Mouse (Mus musculus) small intestine, adult 2 months (tissue): ENCODE results near the gene Cyp27b1. TPM values are rescaled to one million over a fixed set of nuclear protein-coding genes. Genes with fewer than 3 reads are reported as not detected.

Experiments
- H3K27ac ChIP-seq: fragments of 200-500 bp; 2 replicates; pipeline ENCODE4 v1.5.1; 2012; ENCODE audit warnings: low read depth, low read length, control low read depth, inconsistent platforms; ENCODE audit not compliant: insufficient read depth
- H3K27me3 ChIP-seq: fragments of 200-500 bp; 2 replicates; pipeline ENCODE4 v1.6.1; 2012; ENCODE audit warnings: mild to moderate bottlenecking, moderate library complexity, low read length, inconsistent platforms; ENCODE audit not compliant: control insufficient read depth, insufficient read depth
- H3K36me3 ChIP-seq: fragments of 200-500 bp; 2 replicates; pipeline ENCODE4 v1.6.1; 2012; ENCODE audit warnings: mild to moderate bottlenecking, low read length, control low read depth, inconsistent platforms; ENCODE audit not compliant: control insufficient read depth, insufficient read depth
- H3K4me1 ChIP-seq: fragments of 200-500 bp; 2 replicates; pipeline ENCODE4 v1.6.1; 2012; ENCODE audit warnings: low read length, inconsistent platforms, mixed read lengths; ENCODE audit not compliant: control insufficient read depth, insufficient read depth, insufficient read length
- H3K4me3 ChIP-seq: fragments of 200-500 bp; 2 replicates; pipeline ENCODE4 v1.5.1; 2012; ENCODE audit warnings: low read depth, mild to moderate bottlenecking, control low read depth, inconsistent platforms, low read length, moderate library complexity
- CTCF ChIP-seq: fragments of 200-500 bp; IDR thresholded peaks from 2 replicates; pipeline ENCODE4 v1.5.1; 2012; ENCODE audit warnings: low read depth, mild to moderate bottlenecking, control low read depth, inconsistent platforms, low read length, moderate library complexity, mixed read lengths; ENCODE audit not compliant: insufficient replicate concordance, insufficient read length; ENCODE audit errors: extremely low read depth
- POLR2A ChIP-seq: fragments of 200-500 bp; IDR thresholded peaks from 2 replicates; pipeline ENCODE4 v1.6.1; 2012; ENCODE audit warnings: low read depth, mild to moderate bottlenecking, control low read depth, inconsistent platforms, low read length, moderate library complexity
- WGBS: fragments of 180-500 bp; shearing (Covaris S2); methylation state at CpG from one replicate; pipeline ENCODE4 v1.1.7; 2018; 5-methylcytosine and 5-hydroxymethylcytosine counted together
- polyA plus RNA-seq: library from polyadenylated mRNA; depleted of rRNA; stranded (reverse); fragments of >200 nt; gene quantifications from 2 replicates; pipeline ENCODE4 v1.2.3, GENCODE M21; 2012

Cyp27b1 gene
- polyA plus RNA-seq, 1 experiment = 0.22 TPM

- WGBS = 23% methylated on average over 8 of the region's 8 CpGs
- no peak overlapping the region for H3K4me3 ChIP-seq
- TF ChIP-seq POLR2A (no peak), CTCF (no peak)
- peaks cover 42% of the 10 kb centered on the region for H3K27me3 ChIP-seq
- no peak overlapping the region for H3K27ac ChIP-seq
- peaks cover 15% of the 10 kb centered on the region for H3K4me1 ChIP-seq
- no peaks in the 10 kb centered on the region for H3K36me3 ChIP-seq
Measured at GRCm38 (mm10) chr10:127081996-127082620, 34.1 kb downstream of the Cyp27b1 start.

- WGBS = 58% methylated on average over 8 of the region's 8 CpGs
- TF ChIP-seq POLR2A = no peak
- TF ChIP-seq CTCF = no peak
- H3K27ac ChIP-seq = peak overlapping the region; percentile 39; the same call in 1 of the 2 replicates
- H3K4me3 ChIP-seq = no peak overlapping the region
- H3K4me1 ChIP-seq = peaks cover 15% of the 10 kb centered on the region
- no peaks in the 10 kb centered on the region for H3K36me3 ChIP-seq
- peaks cover 32% of the 10 kb centered on the region for H3K27me3 ChIP-seq
Measured at GRCm38 (mm10) chr10:127083292-127083914, 35.4 kb downstream of the Cyp27b1 start.

GRCm38 (mm10) chr10:127083915-127084306, 35.9 kb downstream of the Cyp27b1 start:
- no peak overlapping the region for H3K4me3 ChIP-seq
- WGBS = 21% methylated on average over 5 of the region's 5 CpGs

GRCm38 (mm10) chr10:127085052-127085451, 37.0 kb downstream of the Cyp27b1 start:
- no peak for TF ChIP-seq CTCF
- TF ChIP-seq POLR2A = no peak
- Histone ChIP-seq H3K4me3 (no peak overlapping the region), H3K27me3 (peaks cover 15% of the 10 kb centered on the region), H3K36me3 (no peaks in the 10 kb centered on the region), H3K4me1 (peaks cover 9% of the 10 kb centered on the region), H3K27ac (no peak overlapping the region)
- 82% methylated on average over 9 of the region's 9 CpGs for WGBS

More at GRCm38 (mm10) chr10:127083915-127084306, 35.9 kb downstream of the Cyp27b1 start:
- peaks cover 15% of the 10 kb centered on the region for H3K4me1 ChIP-seq
- no peak for TF ChIP-seq CTCF
- TF ChIP-seq POLR2A = no peak
- H3K27ac ChIP-seq = no peak overlapping the region
- peaks cover 27% of the 10 kb centered on the region for H3K27me3 ChIP-seq
- no peaks in the 10 kb centered on the region for H3K36me3 ChIP-seq

- no peaks in the 10 kb centered on the region for H3K36me3 ChIP-seq
- H3K27me3 ChIP-seq = peaks cover 13% of the 10 kb centered on the region
- TF ChIP-seq CTCF = no peak
- TF ChIP-seq POLR2A = no peak
- no peak overlapping the region for H3K27ac ChIP-seq
- 54% methylated on average over 6 of the region's 6 CpGs for WGBS
- H3K4me1 ChIP-seq = peaks cover 10% of the 10 kb centered on the region
- no peak overlapping the region for H3K4me3 ChIP-seq
Measured at GRCm38 (mm10) chr10:127085633-127086032, 37.6 kb downstream of the Cyp27b1 start.

GRCm38 (mm10) chr10:127090560-127091411, 42.7 kb downstream of the Cyp27b1 start:
- Histone ChIP-seq H3K27me3 (peaks cover 15% of the 10 kb centered on the region), H3K4me3 (peak overlapping the region; percentile 32), H3K4me1 (peaks cover 13% of the 10 kb centered on the region), H3K27ac (no peak overlapping the region), H3K36me3 (peaks cover 5% of the 10 kb centered on the region)
- TF ChIP-seq POLR2A = no peak
- no peak for TF ChIP-seq CTCF
- 15% methylated on average over 57 of the region's 57 CpGs for WGBS
